Mouse (Mus musculus): ENCODE measurements at regions not wholly inside any gene's neighbourhood (a gene's known extent, or its start where the extent isn't known, plus 50 kb on each side); places are given as distances from the start of the nearest gene placed in this dataset.

DNA sequence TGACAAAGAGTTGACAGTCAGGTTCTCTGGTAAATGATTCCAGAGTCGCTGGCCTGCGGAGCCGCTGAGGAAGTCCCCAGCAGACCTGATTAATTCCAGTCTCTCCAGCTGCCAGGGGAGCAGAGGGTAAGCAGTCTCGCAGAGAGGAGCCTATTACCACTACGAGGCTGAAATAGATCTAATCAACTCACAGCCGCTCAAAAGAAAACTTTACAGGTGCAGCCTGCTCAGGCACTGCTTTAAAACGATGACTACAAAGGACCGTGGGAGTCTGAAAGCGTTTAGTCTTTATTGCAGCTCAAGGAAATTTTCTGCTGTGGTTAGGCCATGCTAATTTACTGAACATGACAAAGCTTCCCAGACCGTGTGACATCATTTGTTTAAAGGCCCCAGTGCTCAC, 462.3 kb upstream of the Pou3f3 start:
- DNase-seq: no peak

GRCm38 (mm10) chr1:42236466-42237010, 459.0 kb upstream of the Pou3f3 start:
- DNase-seq: no peak

GRCm38 (mm10) chr1:42238408-42238807, 457.2 kb upstream of the Pou3f3 start:
- no peak for DNase-seq

GRCm38 (mm10) chr1:42241172-42241571, 454.4 kb upstream of the Pou3f3 start:
- DNase-seq: no peak

DNA sequence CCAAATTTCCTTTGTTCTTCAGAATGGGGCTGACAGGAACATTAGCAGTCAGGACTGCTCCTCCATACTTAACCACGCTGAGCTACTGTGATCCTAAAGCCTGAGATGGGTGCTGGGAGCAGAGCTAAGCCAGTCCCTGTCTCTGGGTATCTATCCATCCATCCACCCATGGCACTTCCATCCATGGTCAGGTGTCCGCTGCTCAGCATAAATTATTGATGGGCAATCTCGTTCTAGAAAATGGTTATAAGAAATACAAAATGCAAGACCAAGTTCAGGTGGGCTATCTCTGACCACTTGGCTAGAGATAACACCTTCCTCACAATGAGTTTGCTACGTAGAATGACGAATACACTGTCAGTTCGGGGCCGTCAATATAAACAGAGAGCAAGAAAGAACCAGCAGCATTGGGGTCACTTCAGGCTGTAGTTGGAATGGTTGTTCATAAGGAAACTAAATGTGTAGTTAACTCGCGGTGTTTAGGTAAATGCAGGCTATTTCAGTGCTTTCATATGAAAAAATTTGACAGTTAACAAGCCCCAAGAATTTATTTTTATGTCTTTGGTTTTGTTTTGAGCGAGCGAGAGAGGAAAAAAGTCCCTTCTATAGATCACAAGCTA, 453.9 kb upstream of the Pou3f3 start:
- DNase-seq: no peak

GRCm38 (mm10) chr1:42242586-42243457, 452.7 kb upstream of the Pou3f3 start:
- no peak for DNase-seq

DNA sequence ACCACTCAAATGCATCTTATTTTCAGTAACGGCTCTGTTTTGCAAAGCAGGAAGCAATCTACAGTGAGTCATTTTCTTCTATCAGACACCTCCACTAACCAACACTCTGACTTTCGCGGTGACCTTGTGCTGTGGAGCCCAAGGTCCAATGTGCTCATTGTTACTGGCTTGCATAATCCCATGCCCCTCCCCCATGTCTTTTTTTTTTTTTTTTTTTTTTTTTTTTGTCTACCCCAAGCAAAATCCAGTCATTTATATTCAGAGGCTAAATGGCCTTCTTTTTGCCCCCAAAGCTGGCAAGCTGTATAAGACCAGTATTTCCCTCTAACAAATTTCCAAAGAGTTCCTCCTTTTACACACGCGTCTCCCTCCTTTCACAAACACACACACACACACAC, 452.1 kb upstream of the Pou3f3 start:
- DNase-seq: no peak

GRCm38 (mm10) chr1:42243878-42244277, 451.7 kb upstream of the Pou3f3 start:
- no peak for DNase-seq

- no peak for DNase-seq
Measured at GRCm38 (mm10) chr1:42252386-42252785, 443.2 kb upstream of the Pou3f3 start.

- DNase-seq: peak; percentile 45
Measured at GRCm38 (mm10) chr1:42253786-42254185, 441.8 kb upstream of the Pou3f3 start.

- DNase-seq: no peak
Measured at GRCm38 (mm10) chr1:42256911-42257595, 438.5 kb upstream of the Pou3f3 start.

GRCm38 (mm10) chr1:42257801-42258593, 437.6 kb upstream of the Pou3f3 start:
- DNase-seq: no peak

DNA sequence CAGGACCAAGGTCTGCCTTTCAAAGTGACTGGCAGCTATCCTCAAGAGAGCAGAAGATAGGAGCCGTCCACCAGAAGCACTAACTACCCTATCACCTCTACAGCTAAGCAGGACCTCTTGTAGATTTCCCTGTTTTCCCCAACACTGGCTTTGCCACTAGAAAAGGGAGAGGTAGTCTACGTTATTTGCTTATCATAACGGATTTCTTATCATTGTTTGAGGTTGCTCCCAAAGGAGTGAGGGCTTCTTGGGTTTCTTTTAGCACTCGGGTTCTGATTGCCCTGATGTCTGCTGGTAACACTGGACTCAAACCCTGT, 437.0 kb upstream of the Pou3f3 start:
- no peak for DNase-seq

DNA sequence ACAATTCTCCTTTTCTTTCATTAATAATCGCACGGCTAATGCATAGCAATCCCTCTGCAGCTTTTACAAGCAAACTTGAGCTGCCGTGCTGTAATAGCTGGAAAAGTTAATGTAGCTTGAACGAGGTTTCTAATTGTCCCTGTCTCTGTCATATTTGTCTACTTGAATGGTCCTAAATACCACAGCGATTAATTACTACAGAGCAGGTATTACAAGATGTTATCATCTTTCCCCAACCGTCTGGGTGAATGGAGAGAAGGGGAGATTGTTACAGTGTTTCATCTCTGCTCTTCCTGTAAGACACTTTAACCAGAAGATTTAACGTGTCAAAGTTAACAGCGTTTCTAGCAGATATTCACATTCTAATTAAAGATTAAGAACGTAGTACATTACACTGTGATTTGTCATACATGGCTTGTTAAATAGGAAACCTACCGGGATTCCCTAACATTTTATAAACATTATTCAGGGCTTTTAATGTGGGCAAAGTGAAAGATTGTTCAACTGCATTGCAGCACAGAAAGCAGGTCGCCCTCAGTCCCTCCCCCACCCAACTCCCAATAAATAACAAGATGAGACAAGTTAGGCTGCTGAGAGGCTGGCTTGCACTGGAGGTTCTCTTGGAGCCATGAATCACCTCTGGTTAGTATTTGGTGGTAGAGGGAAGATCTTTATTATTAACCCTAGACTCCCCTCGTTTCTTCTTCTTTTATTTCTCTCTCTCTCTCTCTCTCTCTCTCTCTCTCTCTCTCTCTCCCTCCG, 436.2 kb upstream of the Pou3f3 start:
- no peak for DNase-seq

DNA sequence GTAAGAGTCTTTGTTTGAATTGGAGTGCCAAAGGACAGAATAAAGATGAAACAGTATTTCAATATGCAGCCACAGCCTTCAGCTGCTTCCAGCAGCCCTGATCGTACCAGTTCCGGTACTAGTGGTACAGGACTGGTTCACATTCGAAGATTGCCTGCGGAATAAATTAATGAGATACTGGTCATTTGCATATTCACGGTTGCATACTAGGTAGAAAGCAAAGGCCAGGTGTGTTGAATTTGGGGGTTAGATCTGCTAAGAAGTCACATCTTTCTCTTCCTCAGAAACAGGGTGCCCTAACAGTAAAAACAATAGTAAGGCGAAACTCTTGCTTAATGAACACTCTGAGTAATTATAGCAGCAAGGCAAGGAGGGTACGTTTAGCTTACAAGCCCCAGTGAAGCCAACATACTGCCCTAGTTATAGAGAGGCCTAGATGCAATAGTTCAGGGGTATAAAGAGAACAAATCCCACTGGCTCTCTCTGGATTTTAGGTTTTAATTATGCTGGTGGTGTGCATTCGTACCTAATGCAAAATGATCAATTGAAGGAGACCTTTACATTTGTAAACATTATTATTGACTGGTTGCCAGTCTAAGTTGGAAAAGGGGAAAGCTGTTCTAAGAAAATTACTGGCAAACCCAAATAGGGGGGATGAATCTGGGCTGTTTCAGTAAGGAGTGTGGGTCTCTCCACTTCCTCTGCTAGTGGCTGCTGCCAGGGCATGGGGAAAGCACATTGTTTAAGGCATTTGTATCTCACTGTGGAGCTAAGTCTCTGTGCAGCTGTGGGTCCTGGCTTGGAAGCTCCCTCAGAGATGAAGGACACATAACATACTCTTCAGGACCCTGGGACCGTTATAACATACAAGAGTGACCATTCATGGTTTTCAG, 435.3 kb upstream of the Pou3f3 start:
- DNase-seq: no peak

DNA sequence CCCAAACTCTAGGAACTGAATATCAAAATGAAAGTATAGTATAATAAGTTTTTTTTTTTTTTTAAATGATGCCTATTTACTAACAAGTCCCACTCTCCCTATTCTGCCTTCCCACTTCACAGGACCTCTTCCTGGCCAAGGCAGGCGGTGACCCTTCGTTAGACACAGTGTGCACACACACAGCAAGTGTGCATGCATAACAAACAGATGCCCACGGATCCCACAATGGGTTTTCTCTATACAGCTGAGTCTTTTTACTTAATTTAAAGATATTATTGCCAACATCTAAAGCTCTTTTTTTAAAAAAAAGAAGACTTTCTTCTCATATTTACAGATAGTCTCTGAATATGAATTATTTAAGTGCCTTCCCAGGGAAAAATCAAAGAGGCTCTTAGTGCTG, 434.5 kb upstream of the Pou3f3 start:
- no peak for DNase-seq

DNA sequence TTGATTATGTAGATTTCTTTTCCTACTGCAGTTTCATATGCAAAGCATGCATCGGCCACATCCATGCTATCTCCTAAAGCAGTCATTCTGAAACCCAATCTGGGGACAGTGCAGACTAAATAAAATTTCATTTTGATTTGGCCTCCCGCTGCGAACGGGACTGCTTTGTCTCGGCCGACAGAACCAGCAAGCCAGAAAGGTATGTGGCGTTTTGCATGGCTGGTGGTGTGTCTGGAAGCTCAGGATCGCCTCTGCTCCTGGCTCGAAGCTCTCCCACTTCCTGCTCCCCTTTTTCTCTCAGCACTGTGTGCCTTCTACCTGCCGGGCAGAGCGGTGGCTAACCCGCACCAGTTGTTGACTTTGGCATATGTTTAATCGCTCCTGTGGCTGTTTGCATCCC, 433.8 kb upstream of the Pou3f3 start:
- DNase-seq: no peak

DNA sequence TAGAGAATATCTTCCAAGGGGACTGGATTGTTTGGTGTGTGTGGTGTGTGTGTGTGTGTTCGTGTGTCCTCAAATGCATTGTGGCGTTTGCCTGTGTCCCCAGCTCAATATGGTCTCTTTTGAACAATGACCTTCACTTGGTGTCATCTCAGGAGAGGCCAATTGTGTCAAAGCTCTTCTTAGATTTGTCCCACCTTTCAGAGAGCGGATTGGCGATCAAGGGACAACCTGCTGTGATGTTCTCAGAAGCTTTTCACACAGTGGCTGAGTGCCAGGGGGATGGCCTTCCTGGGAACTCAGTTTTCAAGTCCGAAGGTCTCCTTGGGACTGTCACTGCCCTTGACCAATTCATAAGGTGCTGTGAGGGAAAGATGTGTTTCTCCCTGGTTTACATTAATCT, 433.0 kb upstream of the Pou3f3 start:
- no peak for DNase-seq

DNA sequence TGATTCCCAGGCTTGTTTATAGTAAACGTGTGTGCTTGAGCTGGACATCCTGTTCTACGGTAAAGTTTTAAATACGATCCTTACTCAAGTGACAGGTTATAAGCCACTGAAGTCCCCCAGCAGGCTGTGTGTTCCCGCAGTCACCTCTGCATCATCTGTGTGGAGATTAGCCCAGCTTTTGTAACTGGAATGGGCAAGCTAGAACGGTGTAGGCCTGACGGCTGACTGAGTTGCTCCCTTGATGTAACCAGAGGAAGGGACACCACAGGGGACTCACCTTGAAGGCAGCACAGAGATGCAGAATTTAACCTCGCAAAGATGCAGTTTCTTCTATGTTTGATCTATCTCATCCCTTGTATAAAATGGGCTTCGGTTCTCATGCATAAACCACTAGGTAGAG, 418.4 kb upstream of the Pou3f3 start:
- no peak for DNase-seq

DNA sequence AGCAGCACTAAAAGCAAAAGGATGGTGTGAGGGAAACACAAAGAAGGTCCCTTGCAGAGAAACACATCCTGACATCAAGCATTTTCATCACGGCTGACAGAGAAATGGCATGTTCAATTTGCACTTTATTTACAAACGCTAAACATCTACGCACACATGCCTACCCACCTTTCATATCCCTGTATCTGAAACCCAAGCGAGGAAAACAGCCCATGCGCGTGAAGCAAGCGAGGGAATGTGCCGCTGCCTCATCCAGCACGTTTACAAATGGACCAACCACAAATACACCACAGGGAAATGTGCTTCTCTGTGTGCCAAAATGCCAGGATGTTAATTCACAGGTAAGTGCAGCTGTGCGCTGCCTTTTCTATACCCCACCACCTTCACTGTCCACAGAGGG, 399.7 kb upstream of the Pou3f3 start:
- no peak for DNase-seq

GRCm38 (mm10) chr1:42309251-42309650, 386.3 kb upstream of the Pou3f3 start:
- DNase-seq: no peak
